Mouse (Mus musculus) liver, adult 2 months (tissue): ENCODE measurements around the gene Ppp1r14d.

Experiments used
- CTCF ChIP-seq: fragments of 200-500 bp; IDR thresholded peaks from 2 replicates; pipeline ENCODE4 v1.5.1; 2011; ENCODE audit warnings: low read depth, low read length, control low read depth
- POLR2A ChIP-seq: fragments of 200-500 bp; IDR thresholded peaks from 2 replicates; pipeline ENCODE4 v1.6.1; 2011; ENCODE audit warnings: low read length, control low read depth; ENCODE audit not compliant: insufficient read depth; ENCODE audit errors: extremely low read depth

GRCm38 (mm10) chr2:119209176-119209507 lies 20.6 kb downstream of the Ppp1r14d start:
- no peak for TF ChIP-seq CTCF
- TF ChIP-seq POLR2A: no peak
